Mouse (Mus musculus) cerebellum, adult 2 months (tissue): Measurements from ENCODE around the gene Ran.

Experiments
- CTCF ChIP-seq: fragments of 200-500 bp; IDR thresholded peaks from 2 replicates; pipeline ENCODE4 v1.5.1; 2011; ENCODE audit warnings: low read depth, mild to moderate bottlenecking, control low read depth, low read length, moderate library complexity, borderline replicate concordance; ENCODE audit not compliant: insufficient read depth
- POLR2A ChIP-seq: fragments of 200-500 bp; IDR thresholded peaks from 2 replicates; pipeline ENCODE4 v1.6.1; 2011; ENCODE audit warnings: low read length, control low read depth, borderline replicate concordance; ENCODE audit not compliant: insufficient read depth

GRCm38 (mm10) chr5:129052636-129053355 lies 32.9 kb downstream of the Ran start:
- TF ChIP-seq POLR2A (no peak), CTCF (no peak)
